9 mouse cellular contexts compared by ENCODE assay signal in genomic region chr4:125644581-125645568, GRCm38 (mm10).
DNase-seq lines count a peak whose midpoint lies in the region.
"Had no signal": no experiment of that assay in that cellular context is flagged by ENCODE, and none has a peak within 500 bp of the region (broad histone marks: within the 10 kb centered on the region; RNA-seq: fewer than 3 reads in every experiment).

No protein-coding gene starts in this region.

- peak; percentile 51 for DNase-seq in cerebellum, adult 9-10 months
- DNase-seq in cerebellum, adult 11 months = no peak
- DNase-seq in retina, postnatal 1 day = peak; percentile 14
- DNase-seq in retina, embryonic 14.5 days (ENCODE audit: low spot score) = no peak
- peak; percentile 20 to 41 for DNase-seq in left cerebral cortex, adult 18-20 months (ENCODE audit: low spot score in 2 of 2)
- DNase-seq in right cerebral cortex, postnatal 4 days = peak; percentile 34
- no peak for DNase-seq in T-cell, adult 2 months (ENCODE audit: low spot score)
- no peak for DNase-seq in gastrocnemius, postnatal 36 days
- DNase-seq: adrenal gland, postnatal 25 days had no signal

- intact Hi-C loops in gastrocnemius, postnatal 36 days (cut with DNase I) = no loop called here

Comparison
In these comparisons a context has a peak if more than half of its experiments do, and no peak if none do; other contexts are left out.
1. DNase-seq: peak in cerebellum, adult 9-10 months (single experiment), retina, postnatal 1 day (single experiment), left cerebral cortex, adult 18-20 months (2 of 2) and right cerebral cortex, postnatal 4 days (single experiment); none in cerebellum, adult 11 months (single experiment), retina, embryonic 14.5 days (single experiment), T-cell, adult 2 months (single experiment) and gastrocnemius, postnatal 36 days (0 of 2).